Mouse (Mus musculus) adrenal gland, postnatal 4 days (tissue): Measurements from ENCODE around the gene Dennd4a. TPM values are rescaled to one million over a fixed set of nuclear protein-coding genes. Genes with fewer than 3 reads are reported as not detected.
"Not testable (repeated sequence)": the region's sequence is repeated elsewhere in the genome, so short reads cannot be mapped to it uniquely, and the experiment has no call there.

Experiments used
- DNase-seq, 2 experiments: peaks; one replicate each; pipeline ENCODE4 v3.0.0; 2021 to 2022; ENCODE audit warnings: low spot score in 2 of 2, mixed read lengths in 2 of 2
- total RNA-seq, 2 experiments: library from RNA; stranded (reverse); gene quantifications; 2 replicates each; pipeline ENCODE4 v1.2.3; 2021

The Dennd4a gene
- total RNA-seq, 2 experiments from 2014 or later, result 19.5 to 21.8 TPM

DNA sequence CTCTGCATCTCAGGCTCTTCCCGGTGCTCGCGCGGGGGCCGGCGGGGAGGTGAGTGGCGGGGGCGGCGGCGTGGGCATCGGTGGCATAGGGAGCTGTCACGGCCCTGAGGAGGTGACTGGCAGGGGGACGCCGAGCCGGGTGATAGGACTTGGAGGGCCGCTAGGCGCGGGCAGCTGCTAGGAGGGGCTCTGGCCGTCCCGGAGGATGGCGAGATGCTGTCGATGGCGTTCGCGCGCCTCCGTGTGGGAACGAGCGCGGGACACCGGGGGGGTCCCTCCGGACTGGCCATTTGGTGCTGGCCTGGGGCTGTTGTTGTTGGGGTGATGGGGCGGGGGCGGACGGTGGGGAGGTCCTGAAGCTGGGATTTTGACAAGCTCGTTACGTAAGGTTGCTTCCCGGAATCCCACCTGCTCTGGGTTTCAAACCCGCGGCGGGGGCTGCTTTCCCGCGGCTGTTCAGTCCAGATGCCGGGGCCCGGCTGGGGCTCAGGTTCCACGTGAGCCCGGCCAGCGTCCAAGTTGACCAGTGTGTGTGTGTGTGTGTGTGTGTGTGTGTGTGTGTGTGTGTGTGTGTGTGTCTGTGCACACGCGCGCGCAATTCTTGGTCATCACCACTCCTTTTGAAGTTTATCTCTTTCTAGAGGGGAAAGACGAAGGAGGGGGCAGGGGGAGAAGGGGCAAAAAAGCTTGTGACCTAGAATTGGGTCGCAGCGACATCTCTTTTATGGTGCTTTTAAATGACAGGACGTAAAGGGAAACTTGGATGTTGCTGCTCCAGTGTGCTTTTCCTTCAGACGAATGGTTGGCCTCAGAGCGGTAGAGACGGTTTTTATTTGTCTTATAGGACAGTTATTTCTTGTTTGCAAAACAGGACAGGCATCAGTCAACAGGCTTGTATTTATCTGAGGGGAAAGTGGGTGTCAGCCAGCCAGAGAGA lies 666 bp downstream of the Dennd4a start:
- DNase-seq, result peak; percentile 32 to 35

DNA sequence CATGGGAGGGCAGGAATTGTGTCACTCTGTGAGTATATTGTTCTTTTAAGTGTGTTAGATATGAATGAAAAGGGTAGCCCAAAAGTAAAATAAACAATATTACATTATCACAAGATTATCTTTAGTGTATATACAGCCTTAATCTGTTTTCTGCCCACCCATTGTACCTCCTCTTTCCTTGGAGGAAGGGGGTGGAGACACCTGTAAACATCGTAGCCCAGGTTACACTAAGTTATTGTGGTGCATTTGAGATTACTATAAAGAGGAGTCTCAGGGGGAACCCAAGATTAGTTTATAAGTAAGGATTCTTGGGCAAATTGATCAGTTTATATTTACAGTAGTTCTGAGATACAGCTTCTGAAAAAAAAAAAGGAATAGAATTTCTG lies 1.3 kb downstream of the Dennd4a start:
- DNase-seq, result no peak

DNA sequence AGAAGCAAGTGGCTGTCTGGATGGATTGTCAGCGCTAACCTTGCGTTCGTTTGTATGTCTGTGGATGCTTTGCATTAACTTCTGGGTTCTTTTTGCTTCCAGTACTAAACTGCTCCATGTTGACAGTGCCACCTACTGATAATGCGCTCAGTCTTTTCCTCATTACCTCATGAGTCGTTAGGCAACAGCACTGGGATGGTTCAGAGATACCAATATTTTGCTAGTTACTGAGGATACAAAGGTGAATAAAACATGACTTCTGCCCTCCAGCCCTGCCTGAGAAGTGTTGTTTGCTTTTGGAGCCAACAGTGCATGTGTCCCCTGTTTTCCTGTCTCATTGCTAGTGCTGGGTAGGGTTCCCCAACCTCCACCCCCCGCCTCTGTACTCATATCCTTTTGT lies 3.1 kb downstream of the Dennd4a start:
- no peak for DNase-seq

DNA sequence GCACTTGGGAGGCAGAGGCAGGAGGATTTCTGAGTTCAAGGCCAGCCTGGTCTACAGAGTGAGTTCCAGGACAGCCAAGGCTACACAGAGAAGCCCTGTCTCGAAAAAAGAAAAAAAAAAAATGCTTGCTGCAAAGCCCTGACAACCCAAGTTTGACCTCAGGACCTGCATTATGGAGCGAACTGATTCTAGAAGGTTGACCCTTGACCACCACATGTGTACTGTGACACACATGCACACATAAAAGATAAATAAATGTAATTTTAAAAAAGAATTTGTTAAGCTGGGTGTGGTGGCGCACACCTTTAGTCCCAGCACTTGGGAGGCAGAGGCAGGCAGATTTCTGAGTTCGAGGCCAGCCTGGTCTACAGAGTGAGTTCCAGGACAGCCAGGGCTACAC lies 8.5 kb downstream of the Dennd4a start:
- DNase-seq, result not testable (repeated sequence)

DNA sequence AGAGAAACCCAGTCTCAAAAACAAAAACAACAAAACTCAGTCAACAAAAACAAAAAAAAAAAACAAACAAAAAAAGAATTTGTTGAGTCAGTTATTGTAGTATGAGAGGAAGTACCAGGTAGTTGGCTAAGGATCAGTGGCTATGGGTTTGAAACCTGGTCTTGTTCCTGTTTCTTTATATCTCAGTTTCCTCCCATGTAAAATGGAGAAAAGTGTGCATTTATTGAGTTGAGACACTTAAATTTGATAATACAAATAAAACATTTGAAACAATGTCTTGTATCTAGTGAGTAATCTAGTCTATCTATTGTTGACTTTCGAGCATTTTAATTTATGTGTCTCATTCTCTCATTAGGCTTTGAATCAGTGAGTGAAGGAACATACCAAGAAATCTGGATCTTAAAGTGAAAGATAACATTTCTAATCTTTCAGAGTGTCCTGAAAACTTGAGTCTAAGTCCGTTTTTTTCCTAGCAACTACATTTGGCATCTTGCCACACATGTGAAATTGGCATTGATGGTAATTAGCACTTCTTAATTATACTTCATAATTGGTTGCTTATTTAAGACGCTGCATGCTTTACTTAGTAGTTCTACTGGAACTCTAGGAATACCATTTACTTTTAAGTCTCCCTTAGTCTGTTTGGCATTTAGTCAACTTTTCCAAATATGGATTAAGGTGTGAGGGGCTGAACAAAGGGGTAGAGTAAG lies 9.1 kb downstream of the Dennd4a start:
- DNase-seq, result no peak

DNA sequence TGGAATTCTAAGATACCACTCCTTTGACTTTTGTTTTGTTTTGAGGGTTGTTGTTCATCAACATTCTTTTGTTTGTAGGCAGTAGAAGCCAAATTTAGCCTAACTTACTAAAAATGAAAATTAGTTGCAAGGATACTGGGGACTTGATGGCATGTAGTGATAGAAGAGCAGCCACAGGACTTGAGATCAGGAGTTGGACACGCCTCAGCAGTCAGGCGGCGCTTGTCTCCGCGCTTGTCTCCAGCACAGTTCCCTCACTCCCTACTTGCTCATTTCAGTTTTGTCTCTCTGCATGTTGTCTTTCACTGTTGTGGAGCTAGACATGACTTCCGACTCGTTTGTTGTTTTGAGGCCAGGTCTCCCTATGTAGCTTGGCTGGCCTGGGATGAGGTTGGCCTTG lies 11.1 kb downstream of the Dennd4a start:
- no peak for DNase-seq

DNA sequence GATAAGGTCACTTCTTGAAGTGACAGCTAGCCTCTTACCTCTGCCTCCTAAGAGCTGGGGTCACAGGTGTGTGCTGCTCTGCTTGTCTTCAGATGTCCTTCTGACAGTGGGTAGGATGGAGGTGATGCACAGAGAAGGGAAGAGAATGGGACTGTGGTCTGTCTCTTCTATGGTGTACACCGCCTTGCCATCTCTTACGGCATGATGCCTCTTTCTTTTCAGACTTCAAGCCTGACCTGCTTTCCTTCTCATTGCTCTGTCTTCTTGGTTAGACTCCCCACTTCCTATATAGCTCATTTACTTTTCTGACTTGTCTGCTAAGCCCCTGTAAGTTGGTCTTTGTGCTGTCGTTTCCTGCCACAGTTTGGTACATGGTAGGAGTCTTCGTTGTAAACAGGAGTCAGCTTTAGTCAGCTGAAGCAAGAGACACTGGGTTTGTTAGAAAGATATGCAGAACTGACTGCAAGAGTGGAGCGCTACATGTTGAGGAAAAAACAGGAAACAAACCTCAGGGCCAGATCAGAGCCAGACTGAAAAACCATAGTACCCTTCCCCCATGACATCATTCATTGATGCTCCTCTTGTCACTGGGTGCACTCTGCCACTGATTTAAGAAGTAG lies 13.4 kb downstream of the Dennd4a start:
- DNase-seq, result no peak

DNA sequence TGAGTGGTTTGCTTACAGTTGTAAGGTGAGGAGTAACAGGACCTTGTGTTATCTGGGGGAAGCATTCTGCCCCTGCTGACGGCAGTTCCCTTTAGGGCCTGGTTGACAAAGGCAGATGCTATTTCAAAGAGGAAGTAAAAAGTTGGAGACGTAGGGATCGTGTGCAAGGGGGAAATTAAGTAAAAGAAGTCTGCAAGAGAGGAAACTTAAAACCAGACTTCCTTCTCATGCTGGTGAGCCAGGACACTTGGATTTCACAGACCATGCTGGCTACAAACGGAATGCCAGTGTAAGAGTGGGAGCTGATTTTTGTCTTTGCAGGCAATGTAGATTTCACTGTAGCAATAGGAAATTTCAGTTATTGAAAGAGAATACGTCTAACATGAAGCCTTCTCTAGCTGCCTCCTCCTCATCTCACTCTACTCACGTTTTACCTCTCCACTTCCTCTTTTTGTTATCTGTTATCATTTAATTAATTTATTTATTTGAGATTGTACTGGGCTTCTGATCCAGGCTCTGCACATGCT lies 19.0 kb downstream of the Dennd4a start:
- no peak for DNase-seq

DNA sequence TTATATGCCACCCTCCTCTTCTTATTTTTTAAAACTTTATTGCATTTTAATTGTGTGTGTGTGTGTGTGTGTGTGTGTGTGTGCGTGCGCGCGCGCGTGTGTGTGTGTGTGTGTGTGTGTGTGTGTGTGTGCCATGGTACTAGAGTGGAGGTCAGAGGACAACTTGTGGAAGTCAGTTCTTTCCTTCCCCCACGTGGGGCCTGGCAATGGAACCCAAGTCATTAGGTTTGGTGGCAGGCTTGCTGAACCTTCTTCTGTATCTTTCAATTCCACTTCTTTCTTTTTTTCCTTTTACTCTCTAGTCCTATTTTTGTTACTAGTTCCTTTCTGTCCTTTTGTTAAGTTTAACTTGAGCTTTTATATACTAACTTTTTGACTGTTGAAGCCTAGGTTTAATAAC lies 19.5 kb downstream of the Dennd4a start:
- DNase-seq, result no peak

DNA sequence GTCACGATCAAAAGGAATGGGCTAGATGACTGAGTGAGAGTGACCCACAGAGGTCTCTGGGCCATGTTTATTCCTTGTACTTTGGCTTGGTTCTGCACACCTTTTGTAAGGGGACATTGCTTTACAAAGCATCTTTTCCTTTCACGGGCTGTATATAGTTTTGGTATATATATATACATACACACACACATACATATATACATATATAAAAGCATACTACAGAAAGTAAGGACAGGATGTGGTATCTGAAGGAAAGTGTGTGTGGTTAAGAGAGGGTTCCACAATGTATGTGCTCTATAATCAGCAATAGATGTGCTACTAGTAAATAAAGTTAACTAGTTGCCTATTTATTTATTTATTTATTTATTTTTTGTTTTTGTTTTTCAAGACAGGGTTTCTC lies 20.6 kb downstream of the Dennd4a start:
- no peak for DNase-seq

DNA sequence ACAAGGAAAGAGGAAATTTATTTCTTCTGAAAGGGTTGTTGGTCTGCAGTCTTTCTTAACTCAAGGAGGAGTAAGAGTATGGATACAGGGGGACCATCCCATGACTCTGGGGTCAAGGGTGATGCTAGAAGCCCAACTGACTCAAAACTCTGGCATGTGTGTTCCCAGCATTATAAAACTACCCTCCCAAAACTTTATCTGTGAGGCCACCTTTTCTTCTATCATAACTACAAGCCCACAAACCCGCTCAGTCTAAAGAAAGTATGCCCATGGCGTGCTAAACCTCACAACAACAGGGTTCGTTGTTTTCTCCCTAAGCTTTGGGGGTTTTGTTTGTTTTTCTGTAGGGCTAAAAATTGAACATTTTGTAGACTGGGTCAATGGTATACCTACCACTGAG lies 23.3 kb downstream of the Dennd4a start:
- no peak for DNase-seq

DNA sequence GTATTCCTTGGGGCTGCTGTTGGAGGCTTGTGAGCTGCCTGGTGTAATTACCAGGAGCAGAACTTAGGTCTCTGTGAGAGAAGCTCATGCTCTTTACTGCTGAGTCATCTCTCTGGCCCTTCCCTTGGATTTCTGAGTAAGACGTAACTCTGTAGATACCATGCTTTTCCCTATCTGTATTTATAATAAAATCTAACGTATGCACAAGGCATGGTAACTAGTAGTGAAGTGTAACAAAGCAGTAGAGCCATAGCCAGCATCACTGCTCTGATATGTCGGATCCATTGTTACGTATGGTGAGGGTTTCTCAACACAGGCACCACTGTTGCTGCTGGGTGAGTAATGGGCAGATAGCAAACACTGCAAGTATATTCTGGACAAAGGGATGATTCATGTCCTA lies 34.2 kb downstream of the Dennd4a start:
- no peak for DNase-seq

DNA sequence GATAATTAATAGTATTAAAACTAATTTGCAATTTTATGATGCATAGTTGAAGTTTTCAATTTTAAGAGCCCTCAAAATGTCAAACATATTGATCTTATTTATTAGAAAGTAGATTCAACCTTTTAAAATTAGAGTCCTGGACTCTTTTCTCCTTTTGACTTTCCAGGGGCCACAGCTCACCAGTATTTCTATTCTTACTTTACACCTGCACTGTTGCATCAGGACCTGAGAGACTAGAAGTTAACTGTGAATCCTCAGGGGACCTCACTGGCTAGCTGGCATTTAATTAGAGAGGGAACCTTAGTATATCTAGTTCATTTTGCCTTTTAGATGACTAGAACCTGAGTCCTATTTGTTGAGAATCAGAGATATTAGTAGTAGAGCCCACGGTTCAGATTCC lies 38.4 kb downstream of the Dennd4a start:
- DNase-seq, result no peak

DNA sequence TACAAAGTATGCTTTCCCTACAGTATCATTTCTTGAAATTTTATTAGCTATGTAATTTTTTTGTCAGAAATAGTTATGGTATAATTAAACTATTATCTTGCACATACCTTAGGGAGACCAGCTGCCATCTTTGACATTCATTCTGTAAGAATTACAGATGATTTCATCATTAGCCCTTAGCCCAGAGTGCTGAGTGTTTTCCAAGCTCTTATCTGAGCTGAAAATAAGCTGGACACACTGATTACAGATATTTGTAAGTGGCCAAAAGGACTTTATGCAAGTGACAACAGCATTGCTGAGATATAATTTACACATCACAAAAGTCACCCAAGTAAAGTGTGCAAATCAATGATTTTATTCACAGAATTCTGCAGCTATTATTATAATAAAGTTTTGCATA lies 48.9 kb downstream of the Dennd4a start:
- DNase-seq, result no peak

DNA sequence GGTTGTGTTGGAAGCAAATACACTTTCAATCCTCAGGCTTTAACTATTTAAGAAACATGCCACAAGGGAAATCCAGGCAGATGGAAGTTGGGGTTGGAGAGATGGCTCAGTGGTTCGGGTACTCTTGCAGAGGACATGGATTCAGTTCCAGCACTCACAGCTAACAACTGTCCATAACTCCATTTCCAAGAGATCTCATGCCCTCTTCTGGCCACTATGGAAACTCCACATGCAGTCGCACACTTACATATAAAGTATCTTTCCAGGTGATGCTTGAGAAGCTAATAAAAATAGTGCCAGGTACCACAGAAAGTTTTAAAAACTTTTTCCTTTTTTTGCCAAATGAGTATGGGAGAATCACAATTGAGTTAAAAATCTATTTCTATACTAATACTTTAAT lies 51.5 kb downstream of the Dennd4a start:
- DNase-seq, result no peak

DNA sequence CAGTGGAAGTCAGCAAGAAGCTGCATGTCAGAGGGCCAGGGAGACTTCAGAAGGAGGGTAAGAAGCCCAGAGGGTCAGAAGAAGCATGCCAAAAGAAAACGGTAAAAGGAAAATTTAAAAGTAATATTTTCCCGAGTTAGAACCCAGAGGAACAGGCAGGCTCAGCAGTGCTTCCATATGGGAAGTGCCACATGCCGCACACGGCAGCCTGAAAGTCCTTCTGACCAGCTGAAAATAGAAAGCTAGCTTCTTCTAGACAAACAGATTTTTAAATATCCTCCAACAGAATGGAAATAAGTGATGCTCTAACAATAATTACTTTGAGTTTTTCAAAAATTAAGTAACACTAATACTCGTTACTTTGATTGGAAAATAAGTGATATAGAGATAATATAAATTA lies 74.9 kb downstream of the Dennd4a start:
- DNase-seq, result no peak

DNA sequence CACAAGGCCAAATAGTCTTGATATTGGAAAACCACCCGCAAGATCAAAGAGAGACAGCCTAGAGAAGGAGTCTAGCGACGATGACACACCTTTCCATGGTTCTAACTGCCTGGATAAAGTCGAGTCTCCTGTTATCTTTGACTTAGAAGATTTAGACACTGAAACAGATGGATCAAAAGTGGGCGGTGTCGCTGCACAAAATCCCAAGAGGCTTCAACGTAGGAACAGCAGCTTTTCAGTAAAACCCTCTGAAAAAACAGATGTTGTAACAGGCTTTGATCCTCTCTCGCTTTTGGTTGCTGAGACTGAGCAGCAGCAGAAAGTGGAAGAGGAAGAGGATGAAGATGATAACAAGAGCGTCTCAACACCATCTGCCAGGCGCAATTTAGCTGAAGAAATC lies 85.5 kb downstream of the Dennd4a start:
- no peak for DNase-seq

DNA sequence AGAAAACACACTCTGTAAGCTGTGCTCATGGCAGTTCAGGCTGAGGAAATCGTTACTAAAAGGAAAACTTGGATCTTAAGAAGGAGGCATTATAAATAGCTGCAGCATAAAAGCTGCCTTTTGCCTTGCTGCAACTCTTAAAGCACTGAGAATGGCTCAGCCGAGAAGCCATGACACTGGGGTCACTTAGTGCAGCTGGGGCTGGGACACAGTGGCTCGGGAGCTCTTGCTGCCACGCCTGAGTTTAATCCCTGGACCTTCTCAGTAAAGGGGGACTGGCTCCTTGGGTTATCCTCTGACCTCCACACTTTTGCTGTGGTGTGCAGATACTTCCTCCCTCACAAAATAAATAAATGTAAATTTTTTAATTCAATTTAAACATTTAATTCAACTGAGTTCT lies 91.7 kb downstream of the Dennd4a start:
- no peak for DNase-seq

DNA sequence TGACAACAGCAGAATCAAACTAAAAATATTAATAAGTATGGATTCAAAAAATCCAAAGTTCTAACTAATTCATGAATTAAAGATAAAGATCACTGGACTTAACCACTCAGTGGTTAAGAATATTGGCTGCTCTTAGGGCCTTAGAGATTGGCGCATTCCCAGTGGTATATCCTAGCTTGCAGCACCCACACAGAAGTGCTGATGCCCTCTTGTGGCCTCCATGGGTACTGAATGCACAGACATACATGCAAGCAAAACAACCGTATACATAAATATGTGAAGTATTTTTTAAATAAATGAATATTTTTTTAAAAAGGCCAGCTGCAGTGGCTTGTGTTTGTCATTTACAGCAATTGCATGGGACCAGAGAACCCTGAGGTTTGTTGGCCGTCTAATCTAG lies 92.2 kb downstream of the Dennd4a start:
- peak; percentile 15 to 50 for DNase-seq

DNA sequence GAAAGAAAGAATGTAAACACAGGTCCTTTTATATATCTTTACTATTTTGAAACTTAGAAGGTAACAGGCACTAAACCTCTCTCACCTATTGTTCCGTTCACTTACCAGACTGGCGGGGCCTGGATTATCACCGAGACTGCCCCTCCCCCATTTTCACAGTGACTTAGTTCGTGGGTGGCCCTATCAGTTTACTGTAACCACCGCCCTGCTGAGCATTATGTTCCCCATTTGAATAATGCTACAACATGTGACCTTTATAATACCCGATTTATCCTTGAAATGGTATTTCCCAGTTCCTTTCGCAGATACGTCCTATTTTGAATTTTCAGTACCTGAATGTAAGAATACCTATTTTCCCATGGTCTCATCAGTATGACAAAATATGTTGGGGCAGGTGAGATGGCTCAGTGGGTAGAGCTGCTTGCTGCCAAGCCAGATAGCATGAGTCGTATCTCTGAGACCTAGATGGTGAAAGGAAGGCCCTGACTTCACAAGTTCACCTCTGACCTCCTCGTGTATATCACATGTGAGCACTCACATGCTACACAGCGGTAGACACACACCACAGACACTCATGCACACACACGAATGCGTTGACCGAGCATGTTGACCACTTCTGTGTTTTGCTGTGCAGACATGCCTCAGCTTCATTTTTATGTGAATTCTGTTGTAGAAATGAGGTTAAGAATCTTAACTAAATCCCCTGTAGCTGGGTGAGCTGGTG lies 93.9 kb downstream of the Dennd4a start:
- no peak for DNase-seq

DNA sequence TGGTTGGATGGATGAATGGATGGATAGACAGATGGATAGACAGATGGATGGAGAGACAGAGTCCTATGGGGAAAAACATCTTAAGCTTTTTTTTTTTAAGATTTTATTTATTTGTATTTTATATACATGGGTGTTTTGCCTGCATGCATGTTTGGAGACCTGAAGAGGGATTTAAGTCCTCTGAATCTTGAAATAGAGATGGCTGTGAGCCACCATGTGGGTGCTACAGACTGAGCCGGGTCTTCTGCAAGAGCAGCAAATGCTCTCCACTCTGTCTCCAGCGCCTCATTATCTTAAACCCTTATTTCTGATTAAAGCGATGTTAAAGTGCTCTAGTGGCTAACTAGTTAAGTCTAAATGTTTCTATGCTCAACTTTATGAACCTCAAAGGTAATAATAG lies 96.3 kb downstream of the Dennd4a start:
- no peak for DNase-seq
